15 mouse cellular contexts compared by ENCODE assay signal in genomic region chr4:137449132-137449531, GRCm38 (mm10). TPM values are rescaled to one million over a fixed set of nuclear protein-coding genes. Genes with fewer than 3 reads are reported as not detected.
DNase-seq lines count a peak whose midpoint lies in the region; ATAC-seq and TF ChIP-seq lines count a peak whose summit lies in the region.
"Had no signal": no experiment of that assay in that cellular context is flagged by ENCODE, and none has a peak within 500 bp of the region (broad histone marks: within the 10 kb centered on the region; RNA-seq: fewer than 3 reads in every experiment).

No protein-coding gene starts in this region.

- no peak for DNase-seq in heart, adult 2 months
- no peak for DNase-seq in heart, adult 8-10 months (ENCODE audit: low spot score)
- peak; percentile 30 for DNase-seq in lung, embryonic 14.5 days
- DNase-seq in lung, postnatal 14 days: no peak
- DNase-seq in stomach, postnatal 0 days (ENCODE audit: low spot score): no peak
- no peak for DNase-seq in left cerebral cortex, postnatal 4 days
- no peak for DNase-seq in hindbrain, postnatal 0 days (ENCODE audit: low spot score)

- H3K36me3 ChIP-seq in heart, adult 2 months (ENCODE audit: control insufficient read depth, insufficient read depth, low read length): no peaks in the 10 kb centered on the region
- no peaks in the 10 kb centered on the region for H3K36me3 ChIP-seq in lung, embryonic 14.5 days (ENCODE audit: insufficient read depth)
- H3K36me3 ChIP-seq in embryonic facial prominence, embryonic 15.5 days: no peaks in the 10 kb centered on the region
- no peaks in the 10 kb centered on the region for H3K36me3 ChIP-seq in stomach, postnatal 0 days (ENCODE audit: control insufficient read depth, insufficient read depth, low read length)
- no peaks in the 10 kb centered on the region for H3K36me3 ChIP-seq in hindbrain, postnatal 0 days (ENCODE audit: insufficient read depth, low read length)
- H3K36me3 ChIP-seq: lung, embryonic 15.5 days; midbrain, embryonic 13.5 days; neural tube, embryonic 15.5 days had no signal

- H3K27ac ChIP-seq in heart, adult 2 months: peak overlapping the region; percentile 39
- no peak overlapping the region for H3K27ac ChIP-seq in lung, embryonic 14.5 days (ENCODE audit: low read depth)
- peak overlapping the region; percentile 68 for H3K27ac ChIP-seq in embryonic facial prominence, embryonic 15.5 days (replicated peaks)
- H3K27ac ChIP-seq in stomach, postnatal 0 days (replicated peaks): peak overlapping the region; percentile 66; the same call in 1 of the 2 replicates
- no peak overlapping the region for H3K27ac ChIP-seq in hindbrain, postnatal 0 days
- H3K27ac ChIP-seq: lung, embryonic 15.5 days; midbrain, embryonic 13.5 days; neural tube, embryonic 15.5 days had no signal

- H3K79me2 ChIP-seq in heart, adult 2 months (replicated peaks; ENCODE audit: control insufficient read depth, insufficient read depth, low read length): no peaks in the 10 kb centered on the region

- ATAC-seq in lung, embryonic 14.5 days (ENCODE audit: insufficient read depth): peak; percentile 39; the same call in 1 of the 2 replicates
- ATAC-seq in embryonic facial prominence, embryonic 15.5 days (ENCODE audit: insufficient number of reproducible peaks, low FRiP score, low TSS enrichment, low read depth): peak; percentile 18; the same call in 1 of the 2 replicates
- peak; percentile 39; the same call in 1 of the 2 replicates for ATAC-seq in stomach, postnatal 0 days (ENCODE audit: low FRiP score, low TSS enrichment)
- ATAC-seq in hindbrain, postnatal 0 days: no peak
- ATAC-seq: hindbrain, embryonic 16.5 days had no signal

- WGBS in heart, adult 2 months: 82% methylated on average over 2 of the region's 2 CpGs
- 44% methylated on average over 2 of the region's 2 CpGs for WGBS in lung, embryonic 14.5 days
- 70% methylated on average over 2 of the region's 2 CpGs for WGBS in embryonic facial prominence, embryonic 15.5 days
- WGBS in stomach, postnatal 0 days: 35% methylated on average over 2 of the region's 2 CpGs
- WGBS in hindbrain, postnatal 0 days: 86% methylated on average over 2 of the region's 2 CpGs

- H3K27me3 ChIP-seq in heart, adult 2 months (ENCODE audit: control insufficient read depth, insufficient read depth, low read length): no peaks in the 10 kb centered on the region
- no peaks in the 10 kb centered on the region for H3K27me3 ChIP-seq in lung, embryonic 14.5 days (ENCODE audit: insufficient read depth, low read length)
- H3K27me3 ChIP-seq in embryonic facial prominence, embryonic 15.5 days: no peaks in the 10 kb centered on the region
- H3K27me3 ChIP-seq in stomach, postnatal 0 days (ENCODE audit: control insufficient read depth, insufficient read depth, low read length): no peaks in the 10 kb centered on the region
- H3K27me3 ChIP-seq in hindbrain, postnatal 0 days (ENCODE audit: insufficient read depth, low read length): no peaks in the 10 kb centered on the region
- H3K27me3 ChIP-seq: lung, embryonic 15.5 days; midbrain, embryonic 13.5 days; neural tube, embryonic 15.5 days had no signal

- no peaks in the 10 kb centered on the region for H3K9me3 ChIP-seq in lung, embryonic 14.5 days (ENCODE audit: low read depth, low read length)
- no peaks in the 10 kb centered on the region for H3K9me3 ChIP-seq in embryonic facial prominence, embryonic 15.5 days (replicated peaks)
- H3K9me3 ChIP-seq in stomach, postnatal 0 days (ENCODE audit: control insufficient read depth, low read length): no peaks in the 10 kb centered on the region
- no peaks in the 10 kb centered on the region for H3K9me3 ChIP-seq in hindbrain, postnatal 0 days (ENCODE audit: low read length)
- H3K9me3 ChIP-seq: lung, embryonic 15.5 days; midbrain, embryonic 13.5 days; neural tube, embryonic 15.5 days had no signal

- no peak for TF ChIP-seq EP300 in heart, adult 2 months (IDR thresholded peaks at IDR 0.05; ENCODE audit: insufficient read depth, low read depth, low read length)
- no peak for TF ChIP-seq EP300 in stomach, postnatal 0 days (optimal IDR thresholded peaks at IDR 0.05)

- no peak for TF ChIP-seq CTCF in heart, adult 2 months (IDR thresholded peaks at IDR 0.05)
- TF ChIP-seq CTCF in lung, embryonic 14.5 days (IDR thresholded peaks at IDR 0.05; ENCODE audit: low read depth): no peak
- TF ChIP-seq CTCF in stomach, postnatal 0 days (IDR thresholded peaks at IDR 0.05; ENCODE audit: low read depth): no peak
- no peak for TF ChIP-seq CTCF in hindbrain, postnatal 0 days (IDR thresholded peaks at IDR 0.05; ENCODE audit: low read depth)

- H3K9ac ChIP-seq in heart, adult 2 months (ENCODE audit: low read depth, low read length): no peak overlapping the region
- no peak overlapping the region for H3K9ac ChIP-seq in lung, embryonic 14.5 days
- no peak overlapping the region for H3K9ac ChIP-seq in embryonic facial prominence, embryonic 15.5 days
- no peak overlapping the region for H3K9ac ChIP-seq in stomach, postnatal 0 days (ENCODE audit: low read length)
- H3K9ac ChIP-seq in hindbrain, postnatal 0 days (replicated peaks; ENCODE audit: low read length): no peak overlapping the region
- H3K9ac ChIP-seq: lung, embryonic 15.5 days; midbrain, embryonic 13.5 days; neural tube, embryonic 15.5 days had no signal

- no peak for TF ChIP-seq POLR2A in heart, adult 2 months (IDR thresholded peaks at IDR 0.05; ENCODE audit: insufficient read depth, low read depth, low read length)

- no peak overlapping the region for H3K4me3 ChIP-seq in heart, adult 2 months
- H3K4me3 ChIP-seq in lung, embryonic 14.5 days (ENCODE audit: low read depth, low read length): no peak overlapping the region
- H3K4me3 ChIP-seq in embryonic facial prominence, embryonic 15.5 days (replicated peaks): no peak overlapping the region
- H3K4me3 ChIP-seq in stomach, postnatal 0 days (ENCODE audit: low read depth, low read length): no peak overlapping the region
- no peak overlapping the region for H3K4me3 ChIP-seq in hindbrain, postnatal 0 days (ENCODE audit: low read length)
- H3K4me3 ChIP-seq: lung, embryonic 15.5 days; midbrain, embryonic 13.5 days; neural tube, embryonic 15.5 days had no signal

- intact Hi-C loops in heart, adult 2 months (cut with DNase I): loop anchor here (5.0 kb wide), 1 partner anchor 38 kb away; no protein-coding TSS in a partner anchor
- intact Hi-C loops in left cerebral cortex, postnatal 4 days (cut with DNase I): no loop called here

- no peak overlapping the region for H3K4me2 ChIP-seq in lung, embryonic 14.5 days
- no peak overlapping the region for H3K4me2 ChIP-seq in embryonic facial prominence, embryonic 15.5 days (replicated peaks)
- H3K4me2 ChIP-seq in stomach, postnatal 0 days (replicated peaks; ENCODE audit: low read depth): no peak overlapping the region
- H3K4me2 ChIP-seq in hindbrain, postnatal 0 days (ENCODE audit: low read depth, low read length): no peak overlapping the region
- H3K4me2 ChIP-seq: lung, embryonic 15.5 days; midbrain, embryonic 13.5 days; neural tube, embryonic 15.5 days had no signal

- H3K4me1 ChIP-seq in heart, adult 2 months (ENCODE audit: control insufficient read depth, insufficient read depth, low read length): peaks cover 9% of the 10 kb centered on the region
- H3K4me1 ChIP-seq in lung, embryonic 14.5 days (ENCODE audit: insufficient read depth): peaks cover 8% of the 10 kb centered on the region; the same call in 1 of the 2 replicates
- H3K4me1 ChIP-seq in embryonic facial prominence, embryonic 15.5 days: peaks cover 23% of the 10 kb centered on the region
- H3K4me1 ChIP-seq in stomach, postnatal 0 days (replicated peaks; ENCODE audit: control insufficient read depth, insufficient read depth): peaks cover 10% of the 10 kb centered on the region
- H3K4me1 ChIP-seq in hindbrain, postnatal 0 days (ENCODE audit: insufficient read depth, low read length): no peaks in the 10 kb centered on the region

RNA-seq across cellular contexts. Expression of gene 1700013G24Rik, which starts 4.0 kb away (rescaled TPM):
- not detected for total RNA-seq in heart, adult 2 months (2021)
- polyA plus RNA-seq in heart, adult 2 months (2012; rRNA removed): 0.38 and 0.57 TPM in 2 replicates
- not detected for total RNA-seq in heart, adult 8-10 months (2022)
- polyA plus RNA-seq in lung, embryonic 14.5 days (2014; fragmentation: Nextera tagmentation; extraction: Ambion mirVana): not detected in 2 replicates
- not detected in 2 replicates for polyA plus RNA-seq in embryonic facial prominence, embryonic 15.5 days (2015; fragmentation: Nextera tagmentation; extraction: Ambion mirVana)
- polyA plus RNA-seq in stomach, postnatal 0 days (2015; fragmentation: Nextera tagmentation; extraction: Ambion mirVana): not detected in 2 replicates
- total RNA-seq in left cerebral cortex, postnatal 4 days (2021): not detected
- total RNA-seq in hindbrain, postnatal 0 days (2014; rRNA removed): not detected in 2 replicates
- polyA plus RNA-seq in hindbrain, postnatal 0 days (2015; fragmentation: Nextera tagmentation; extraction: Ambion mirVana): not detected in 2 replicates
- total RNA-seq: gastrocnemius, postnatal 10 days had no signal
- polyA plus RNA-seq: hindbrain, embryonic 16.5 days; large intestine, adult 2 months; lung, embryonic 15.5 days; midbrain, embryonic 13.5 days; neural tube, embryonic 15.5 days had no signal

RNA-seq across cellular contexts. Expression of gene Cela3b, which starts 18.8 kb away (rescaled TPM):
- total RNA-seq in heart, adult 2 months (2021): not detected
- 0.32 TPM in 1 of 2 replicates, not detected in the other for polyA plus RNA-seq in heart, adult 2 months (2012; rRNA removed)
- not detected for total RNA-seq in heart, adult 8-10 months (2022)
- not detected in 2 replicates for polyA plus RNA-seq in lung, embryonic 14.5 days (2014; fragmentation: Nextera tagmentation; extraction: Ambion mirVana)
- not detected in 2 replicates for polyA plus RNA-seq in embryonic facial prominence, embryonic 15.5 days (2015; fragmentation: Nextera tagmentation; extraction: Ambion mirVana)
- polyA plus RNA-seq in stomach, postnatal 0 days (2015; fragmentation: Nextera tagmentation; extraction: Ambion mirVana): 4.1 and 4.8 TPM in 2 replicates
- not detected for total RNA-seq in left cerebral cortex, postnatal 4 days (2021)
- total RNA-seq in hindbrain, postnatal 0 days (2014; rRNA removed): not detected in 2 replicates
- not detected in 2 replicates for polyA plus RNA-seq in hindbrain, postnatal 0 days (2015; fragmentation: Nextera tagmentation; extraction: Ambion mirVana)
- total RNA-seq: gastrocnemius, postnatal 10 days had no signal
- polyA plus RNA-seq: hindbrain, embryonic 16.5 days; midbrain, embryonic 13.5 days; neural tube, embryonic 15.5 days had no signal

RNA-seq across cellular contexts. Expression of gene Hspg2, which starts 19.4 kb away (rescaled TPM):
- total RNA-seq in heart, adult 2 months (2021): 100 to 1,000 TPM; 174 to 190 TPM
- polyA plus RNA-seq in heart, adult 2 months (2012; rRNA removed): 86.7 and 114 TPM in 2 replicates
- total RNA-seq in heart, adult 8-10 months (2022): 100 to 1,000 TPM; 124 to 205 (median 189) TPM
- 51.2 and 58.1 TPM in 2 replicates for polyA plus RNA-seq in lung, embryonic 14.5 days (2014; fragmentation: Nextera tagmentation; extraction: Ambion mirVana)
- 48.5 and 49.1 TPM in 2 replicates for polyA plus RNA-seq in embryonic facial prominence, embryonic 15.5 days (2015; fragmentation: Nextera tagmentation; extraction: Ambion mirVana)
- 16.0 and 18.8 TPM in 2 replicates for polyA plus RNA-seq in stomach, postnatal 0 days (2015; fragmentation: Nextera tagmentation; extraction: Ambion mirVana)
- 10 to 100 TPM; 14.9 to 15.0 TPM for total RNA-seq in left cerebral cortex, postnatal 4 days (2021)
- total RNA-seq in hindbrain, postnatal 0 days (2014; rRNA removed): 37.8 and 39.2 TPM in 2 replicates
- 3.5 and 3.7 TPM in 2 replicates for polyA plus RNA-seq in hindbrain, postnatal 0 days (2015; fragmentation: Nextera tagmentation; extraction: Ambion mirVana)

RNA-seq across cellular contexts. Expression of gene Cela3a, which starts 39.5 kb away (rescaled TPM):
- not detected for total RNA-seq in heart, adult 2 months (2021)
- not detected in 2 replicates for polyA plus RNA-seq in heart, adult 2 months (2012; rRNA removed)
- total RNA-seq in heart, adult 8-10 months (2022): not detected
- not detected in 2 replicates for polyA plus RNA-seq in lung, embryonic 14.5 days (2014; fragmentation: Nextera tagmentation; extraction: Ambion mirVana)
- polyA plus RNA-seq in embryonic facial prominence, embryonic 15.5 days (2015; fragmentation: Nextera tagmentation; extraction: Ambion mirVana): not detected in 2 replicates
- not detected in 2 replicates for polyA plus RNA-seq in stomach, postnatal 0 days (2015; fragmentation: Nextera tagmentation; extraction: Ambion mirVana)
- not detected for total RNA-seq in left cerebral cortex, postnatal 4 days (2021)
- total RNA-seq in hindbrain, postnatal 0 days (2014; rRNA removed): not detected in 2 replicates
- not detected in 2 replicates for polyA plus RNA-seq in hindbrain, postnatal 0 days (2015; fragmentation: Nextera tagmentation; extraction: Ambion mirVana)
- total RNA-seq: gastrocnemius, postnatal 10 days had no signal
- polyA plus RNA-seq: hindbrain, embryonic 16.5 days; large intestine, adult 2 months; lung, embryonic 15.5 days; midbrain, embryonic 13.5 days; neural tube, embryonic 15.5 days; testis, adult 2 months had no signal

Comparison
In these comparisons a context has a peak if more than half of its experiments do, and no peak if none do; other contexts are left out.
1. H3K27ac ChIP-seq: peak in heart, adult 2 months (single experiment), embryonic facial prominence, embryonic 15.5 days (single experiment) and stomach, postnatal 0 days (single experiment); none in lung, embryonic 14.5 days (single experiment) and hindbrain, postnatal 0 days (single experiment).